Mouse (Mus musculus) intestine, embryonic 16.5 days (tissue): Measurements from ENCODE around the gene Rcc1. TPM values are rescaled to one million over a fixed set of nuclear protein-coding genes. Genes with fewer than 3 reads are reported as not detected.

ENCODE experiments used
- ATAC-seq: fragments of 200-750 bp; cut with Nextera tagmentation; 2 replicates; pipeline ENCODE4 v1.8.0; 2017; ENCODE audit warnings: moderate TSS enrichment, moderate library complexity
- H3K27ac ChIP-seq: fragments of 300-500 bp; sonication (generic); 2 replicates; pipeline ENCODE4 v1.5.1; 2014; ENCODE audit warnings: mild to moderate bottlenecking, low read length
- H3K27me3 ChIP-seq: fragments of 300-500 bp; sonication (generic); replicated peaks from 2 replicates; pipeline ENCODE4 v1.6.1; 2014; ENCODE audit warnings: low read length, control low read depth, mixed read lengths; ENCODE audit not compliant: control insufficient read depth, insufficient read depth
- H3K36me3 ChIP-seq: fragments of 300-500 bp; sonication (generic); 2 replicates; pipeline ENCODE4 v1.6.1; 2014; ENCODE audit warnings: low read length, control low read depth; ENCODE audit not compliant: control insufficient read depth, insufficient read depth
- H3K4me1 ChIP-seq: fragments of 300-500 bp; sonication (generic); 2 replicates; pipeline ENCODE4 v1.6.1; 2014; ENCODE audit warnings: low read length, control low read depth, mixed read lengths; ENCODE audit not compliant: control insufficient read depth, insufficient read depth
- H3K4me2 ChIP-seq: fragments of 300-500 bp; sonication (generic); 2 replicates; pipeline ENCODE4 v1.6.1; 2014; ENCODE audit warnings: low read depth, low read length, control low read depth
- H3K4me3 ChIP-seq: fragments of 300-500 bp; sonication (generic); 2 replicates; pipeline ENCODE4 v1.5.1; 2014; ENCODE audit warnings: mild to moderate bottlenecking, low read length
- H3K9ac ChIP-seq: fragments of 300-500 bp; sonication (generic); 2 replicates; pipeline ENCODE4 v1.6.1; 2014; ENCODE audit warnings: low read depth, low read length
- H3K9me3 ChIP-seq: fragments of 300-500 bp; sonication (generic); 2 replicates; pipeline ENCODE4 v1.6.1; 2016; ENCODE audit warnings: low read length, control low read depth; ENCODE audit not compliant: control insufficient read depth
- WGBS: fragments of 180-500 bp; shearing (Covaris S2); extraction: QIAGEN DNeasy Blood & Tissue Kit; methylation state at CpG from one replicate; pipeline ENCODE4 v1.1.7; 2014; 5-methylcytosine and 5-hydroxymethylcytosine counted together
- polyA plus RNA-seq: library from polyadenylated mRNA; unstranded; fragments of >200 nt; fragmentation: Nextera tagmentation; extraction: Ambion mirVana; gene quantifications from 2 replicates; pipeline ENCODE4 v1.2.1, GENCODE M21; 2015

The Rcc1 gene
- polyA plus RNA-seq, 1 experiment from 2014 or later = 90.6 TPM

- Histone ChIP-seq H3K4me3 (peak overlapping the region; percentile 60), H3K9me3 (no peaks in the 10 kb centered on the region), H3K9ac (peak overlapping the region; percentile 77), H3K27me3 (no peaks in the 10 kb centered on the region), H3K36me3 (no peaks in the 10 kb centered on the region), H3K4me2 (peak overlapping the region; percentile 78), H3K4me1 (peaks cover 5% of the 10 kb centered on the region), H3K27ac (peak overlapping the region; percentile 59; the same call in 1 of the 2 replicates)
- ATAC-seq = peak; percentile 7; the same call in 1 of the 2 replicates
- 64% methylated on average over 16 of the region's 16 CpGs for WGBS
These were observed 51.2 kb downstream of the Rcc1 start for GRCm38 (mm10) chr4:132301965-132302938.

GRCm38 (mm10) chr4:132301486-132301885 lies 51.9 kb downstream of the Rcc1 start:
- Histone ChIP-seq H3K9ac (no peak overlapping the region), H3K4me1 (peaks cover 5% of the 10 kb centered on the region), H3K9me3 (no peaks in the 10 kb centered on the region), H3K27me3 (no peaks in the 10 kb centered on the region), H3K4me2 (no peak overlapping the region), H3K4me3 (no peak overlapping the region), H3K27ac (no peak overlapping the region), H3K36me3 (no peaks in the 10 kb centered on the region)
- WGBS = 86% methylated on average over 6 of the region's 6 CpGs
- ATAC-seq = no peak

GRCm38 (mm10) chr4:132299849-132300248 lies 53.6 kb downstream of the Rcc1 start:
- H3K4me2 ChIP-seq = no peak overlapping the region
- ATAC-seq = no peak
- 74% methylated on average over 1 of the region's 1 CpGs for WGBS

GRCm38 (mm10) chr4:132295696-132296390 lies 57.6 kb downstream of the Rcc1 start:
- no peak overlapping the region for H3K4me3 ChIP-seq
- no peaks in the 10 kb centered on the region for H3K27me3 ChIP-seq
- no peak overlapping the region for H3K9ac ChIP-seq
- no peaks in the 10 kb centered on the region for H3K9me3 ChIP-seq
- H3K27ac ChIP-seq = no peak overlapping the region
- 48% methylated on average over 8 of the region's 8 CpGs for WGBS
- no peaks in the 10 kb centered on the region for H3K4me1 ChIP-seq
- peaks cover 8% of the 10 kb centered on the region for H3K36me3 ChIP-seq
- H3K4me2 ChIP-seq = no peak overlapping the region
- ATAC-seq = no peak

More at GRCm38 (mm10) chr4:132299849-132300248, 53.6 kb downstream of the Rcc1 start:
- Histone ChIP-seq H3K36me3 (no peaks in the 10 kb centered on the region), H3K4me1 (peaks cover 5% of the 10 kb centered on the region), H3K27ac (no peak overlapping the region), H3K4me3 (no peak overlapping the region), H3K27me3 (no peaks in the 10 kb centered on the region), H3K9ac (no peak overlapping the region), H3K9me3 (no peaks in the 10 kb centered on the region)

- Histone ChIP-seq H3K4me1 (no peaks in the 10 kb centered on the region), H3K27ac (no peak overlapping the region), H3K4me2 (no peak overlapping the region), H3K27me3 (no peaks in the 10 kb centered on the region), H3K4me3 (no peak overlapping the region), H3K36me3 (peaks cover 9% of the 10 kb centered on the region), H3K9ac (no peak overlapping the region), H3K9me3 (no peaks in the 10 kb centered on the region)
- WGBS = 76% methylated on average over 7 of the region's 7 CpGs
- 0 out of 2 replicates have a peak, but pooled peaks have one; percentile 33 for ATAC-seq
These were observed 59.6 kb downstream of the Rcc1 start for GRCm38 (mm10) chr4:132293682-132294240.

- no peak for ATAC-seq
- WGBS = 48% methylated on average over 4 of the region's 4 CpGs
These were observed 60.4 kb downstream of the Rcc1 start for GRCm38 (mm10) chr4:132292988-132293387.

GRCm38 (mm10) chr4:132291624-132292335 lies 61.6 kb downstream of the Rcc1 start:
- no peak for ATAC-seq
- no peak overlapping the region for H3K9ac ChIP-seq
- H3K4me2 ChIP-seq = no peak overlapping the region
- H3K4me1 ChIP-seq = no peaks in the 10 kb centered on the region
- H3K4me3 ChIP-seq = no peak overlapping the region
- H3K27ac ChIP-seq = no peak overlapping the region
- WGBS = 83% methylated on average over 12 of the region's 12 CpGs
- no peaks in the 10 kb centered on the region for H3K27me3 ChIP-seq
- H3K36me3 ChIP-seq = peaks cover 9% of the 10 kb centered on the region
- no peaks in the 10 kb centered on the region for H3K9me3 ChIP-seq

More at GRCm38 (mm10) chr4:132292988-132293387, 60.4 kb downstream of the Rcc1 start:
- no peak overlapping the region for H3K9ac ChIP-seq
- H3K27me3 ChIP-seq = no peaks in the 10 kb centered on the region
- no peak overlapping the region for H3K4me3 ChIP-seq
- no peaks in the 10 kb centered on the region for H3K9me3 ChIP-seq
- H3K36me3 ChIP-seq = peaks cover 9% of the 10 kb centered on the region
- H3K4me2 ChIP-seq = no peak overlapping the region
- H3K4me1 ChIP-seq = no peaks in the 10 kb centered on the region
- no peak overlapping the region for H3K27ac ChIP-seq

- H3K36me3 ChIP-seq = peaks cover 9% of the 10 kb centered on the region
- no peak for ATAC-seq
- 94% methylated on average over 4 of the region's 4 CpGs for WGBS
- H3K4me2 ChIP-seq = no peak overlapping the region
- H3K9me3 ChIP-seq = no peaks in the 10 kb centered on the region
- no peaks in the 10 kb centered on the region for H3K4me1 ChIP-seq
- no peak overlapping the region for H3K4me3 ChIP-seq
- no peak overlapping the region for H3K9ac ChIP-seq
- H3K27ac ChIP-seq = no peak overlapping the region
- no peaks in the 10 kb centered on the region for H3K27me3 ChIP-seq
These were observed 62.3 kb downstream of the Rcc1 start for GRCm38 (mm10) chr4:132291056-132291455.
